Mouse (Mus musculus): ENCODE measurements around the gene Map1lc3a. TPM values are rescaled to one million over a fixed set of nuclear protein-coding genes. Genes with fewer than 3 reads are reported as not detected.

Map1lc3a gene
- total RNA-seq, 1 experiment: 38.4 TPM

DNA sequence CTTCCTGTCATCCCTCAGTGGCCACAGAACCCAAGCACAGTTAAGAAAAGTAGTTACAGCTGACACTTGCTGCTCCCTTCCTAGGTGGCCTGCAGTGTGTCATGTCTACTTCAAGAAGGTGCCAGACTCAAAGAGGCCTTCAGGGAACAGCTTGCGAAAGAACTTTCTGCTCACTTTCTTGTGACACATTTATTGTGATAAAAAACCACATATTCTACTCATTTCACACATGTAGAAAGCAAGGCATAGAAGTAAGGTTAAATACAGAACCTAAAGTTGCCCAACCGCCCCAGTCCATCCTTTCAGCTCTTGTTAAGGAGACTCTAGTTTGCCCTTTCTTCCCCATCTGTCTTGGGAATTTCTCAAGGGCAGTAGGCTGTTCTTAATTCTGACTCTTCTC, 42.5 kb downstream of the Map1lc3a start:
- no peak overlapping the region for H3K4me3 ChIP-seq (ENCODE audit: insufficient read depth in 1 of 2, low read depth in 1 of 2, low read length in 2 of 2, poor library complexity in 1 of 2, severe bottlenecking in 1 of 2)
- H3K36me3 ChIP-seq (ENCODE audit: control insufficient read depth, insufficient read depth, low read length, poor library complexity, severe bottlenecking): peaks cover 2% of the 10 kb centered on the region; the same call in 1 of the 2 replicates
- DNase-seq (ENCODE audit: low read depth, low spot score): no peak
- no peaks in the 10 kb centered on the region; a peak in 1 of 4 replicates for H3K4me1 ChIP-seq (ENCODE audit: control insufficient read depth in 2 of 2, insufficient read depth in 2 of 2, low read length in 2 of 2, poor library complexity in 1 of 2)
- TF ChIP-seq ZC3H11A (IDR thresholded peaks at IDR 0.05; ENCODE audit: borderline replicate concordance, low read depth, low read length) (no peak), MAFK (IDR thresholded peaks at IDR 0.05; ENCODE audit: insufficient read depth, low read depth, low read length) (no peak), CHD2 (IDR thresholded peaks at IDR 0.05; ENCODE audit: low read depth, low read length) (no peak), ZNF384 (IDR thresholded peaks at IDR 0.05; ENCODE audit: low read depth, low read length) (no peak), HCFC1 (IDR thresholded peaks at IDR 0.05; ENCODE audit: borderline replicate concordance, insufficient read depth, low read length) (no peak)
- no peak overlapping the region for H3K27ac ChIP-seq (ENCODE audit: insufficient read depth, low read depth, low read length, poor library complexity, severe bottlenecking)
- H3K9ac ChIP-seq (ENCODE audit: insufficient read depth, low read depth, low read length, poor library complexity, severe bottlenecking): no peak overlapping the region
- no peaks in the 10 kb centered on the region for H3K9me3 ChIP-seq (ENCODE audit: control insufficient read depth, insufficient read depth, low read depth, low read length)
- in situ Hi-C loops (cut with MboI; ENCODE audit: low sequenced_read_pairs in 2 of 2, unreplicated experiment in 2 of 2): no loop called here

DNA sequence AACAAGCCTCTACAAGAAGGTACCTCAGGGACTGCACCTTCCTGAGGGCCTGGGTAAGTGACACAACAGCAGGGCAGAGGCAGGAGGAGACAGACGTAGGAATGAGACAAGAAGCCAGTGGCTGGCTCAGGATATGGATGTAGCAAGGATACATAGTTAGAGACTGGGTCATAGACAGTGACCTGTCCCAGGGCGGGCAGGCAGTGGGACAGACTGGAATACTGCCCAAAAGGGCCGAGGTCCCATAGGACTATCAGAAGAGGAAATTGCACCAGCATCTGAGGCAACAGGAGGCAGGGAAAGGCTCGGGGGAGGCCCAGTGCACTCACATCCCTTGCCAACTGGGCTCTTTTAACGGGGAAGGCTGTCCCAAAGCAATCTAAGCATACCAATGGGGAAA, 44.5 kb downstream of the Map1lc3a start:
- H3K9me3 ChIP-seq (ENCODE audit: control insufficient read depth, insufficient read depth, low read depth, low read length): no peaks in the 10 kb centered on the region
- H3K4me3 ChIP-seq (ENCODE audit: insufficient read depth in 1 of 2, low read depth in 1 of 2, low read length in 2 of 2, poor library complexity in 1 of 2, severe bottlenecking in 1 of 2): no peak overlapping the region
- TF ChIP-seq ZC3H11A (IDR thresholded peaks at IDR 0.05; ENCODE audit: borderline replicate concordance, low read depth, low read length): no peak
- TF ChIP-seq ZNF384 (IDR thresholded peaks at IDR 0.05; ENCODE audit: low read depth, low read length): no peak
- no peak for TF ChIP-seq MAFK (IDR thresholded peaks at IDR 0.05; ENCODE audit: insufficient read depth, low read depth, low read length)
- no peak for TF ChIP-seq CHD2 (IDR thresholded peaks at IDR 0.05; ENCODE audit: low read depth, low read length)
- no peak for TF ChIP-seq HCFC1 (IDR thresholded peaks at IDR 0.05; ENCODE audit: borderline replicate concordance, insufficient read depth, low read length)
- in situ Hi-C loops (cut with MboI; ENCODE audit: low sequenced_read_pairs in 2 of 2, unreplicated experiment in 2 of 2): no loop called here
- DNase-seq (ENCODE audit: low read depth, low spot score): no peak
- H3K36me3 ChIP-seq (ENCODE audit: control insufficient read depth, insufficient read depth, low read length, poor library complexity, severe bottlenecking): peaks cover 2% of the 10 kb centered on the region; the same call in 1 of the 2 replicates
- H3K9ac ChIP-seq (ENCODE audit: insufficient read depth, low read depth, low read length, poor library complexity, severe bottlenecking): no peak overlapping the region
- H3K27ac ChIP-seq (ENCODE audit: insufficient read depth, low read depth, low read length, poor library complexity, severe bottlenecking): no peak overlapping the region
- H3K4me1 ChIP-seq (ENCODE audit: control insufficient read depth in 2 of 2, insufficient read depth in 2 of 2, low read length in 2 of 2, poor library complexity in 1 of 2): no peaks in the 10 kb centered on the region; a peak in 1 of 4 replicates

DNA sequence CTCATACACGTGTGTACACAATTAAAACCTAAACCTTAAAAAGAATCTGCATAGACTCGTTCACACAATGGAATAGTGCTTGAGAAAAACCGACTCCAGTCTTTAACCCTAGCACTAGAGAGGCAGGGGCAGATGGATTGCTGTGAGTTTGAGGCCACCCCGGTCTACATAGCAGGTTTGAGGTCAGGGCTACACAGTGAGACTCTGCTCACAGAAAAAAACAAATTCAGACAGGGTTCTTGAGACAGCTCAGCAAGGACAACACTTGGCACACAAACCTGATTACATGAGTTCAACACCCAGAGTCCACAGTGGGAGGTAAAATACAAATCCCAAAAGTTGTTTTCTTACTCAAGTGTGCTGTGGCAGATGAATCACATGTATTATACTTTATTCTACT, 49.9 kb downstream of the Map1lc3a start:
- no peak for DNase-seq (ENCODE audit: low read depth, low spot score)
- H3K27ac ChIP-seq (ENCODE audit: insufficient read depth, low read depth, low read length, poor library complexity, severe bottlenecking): no peak overlapping the region
- TF ChIP-seq MAFK (IDR thresholded peaks at IDR 0.05; ENCODE audit: insufficient read depth, low read depth, low read length) (no peak), CHD2 (IDR thresholded peaks at IDR 0.05; ENCODE audit: low read depth, low read length) (no peak)
- in situ Hi-C loops (cut with MboI; ENCODE audit: low sequenced_read_pairs in 2 of 2, unreplicated experiment in 2 of 2): no loop called here
- H3K4me3 ChIP-seq (ENCODE audit: insufficient read depth in 1 of 2, low read depth in 1 of 2, low read length in 2 of 2, poor library complexity in 1 of 2, severe bottlenecking in 1 of 2): no peak overlapping the region
- no peaks in the 10 kb centered on the region for H3K4me1 ChIP-seq (ENCODE audit: control insufficient read depth in 2 of 2, insufficient read depth in 2 of 2, low read length in 2 of 2, poor library complexity in 1 of 2)
- H3K9me3 ChIP-seq (ENCODE audit: control insufficient read depth, insufficient read depth, low read depth, low read length): no peaks in the 10 kb centered on the region
- no peak overlapping the region for H3K9ac ChIP-seq (ENCODE audit: insufficient read depth, low read depth, low read length, poor library complexity, severe bottlenecking)
- no peaks in the 10 kb centered on the region; the same call in 1 of the 2 replicates for H3K36me3 ChIP-seq (ENCODE audit: control insufficient read depth, insufficient read depth, low read length, poor library complexity, severe bottlenecking)

Other genes starting within 250 kb of the Map1lc3a start
- 79.6 and 90.8 TPM in 2 replicates for gene Ahcy, start 201.8 kb upstream of the Map1lc3a start, total RNA-seq (2012; rRNA removed)
- 35.4 and 38.7 TPM in 2 replicates for gene Itch, start 142.8 kb upstream of the Map1lc3a start, total RNA-seq (2012; rRNA removed)
- gene Dynlrb1, start 39.8 kb upstream of the Map1lc3a start, total RNA-seq (2012; rRNA removed): 93.0 and 139 TPM in 2 replicates
- gene Pigu, start 81.1 kb downstream of the Map1lc3a start, total RNA-seq (2012; rRNA removed): 26.3 and 39.9 TPM in 2 replicates
- 5.2 and 8.7 TPM in 2 replicates for gene Trp53inp2, start 104.8 kb downstream of the Map1lc3a start, total RNA-seq (2012; rRNA removed)
- gene Ncoa6, start 197.6 kb downstream of the Map1lc3a start, total RNA-seq (2012; rRNA removed): 9.5 and 10.4 TPM in 2 replicates
- 5.3 and 8.4 TPM in 2 replicates for gene Acss2, start 241.7 kb downstream of the Map1lc3a start, total RNA-seq (2012; rRNA removed)
- 3.6 and 5.2 TPM in 2 replicates for gene Ggt7, start 241.9 kb downstream of the Map1lc3a start, total RNA-seq (2012; rRNA removed)

Data from ES-E14 (cell line).